Mouse (Mus musculus): ENCODE measurements around the gene Gm13693.
"Not testable (repeated sequence)": the region's sequence is repeated elsewhere in the genome, so short reads cannot be mapped to it uniquely, and the experiment has no call there.

Gm13693 gene

GRCm38 (mm10) chr2:83961203-83961602 is at the start of gene Gm13693:
Gm13693 (plus strand) TSS chr2:83961503.
- DNase-seq, result not testable (repeated sequence)

- no peak for DNase-seq
Measured at GRCm38 (mm10) chr2:83929478-83930088, 31.7 kb upstream of the Gm13693 start.

- no peak for DNase-seq
Measured at GRCm38 (mm10) chr2:83940931-83941361, 20.4 kb upstream of the Gm13693 start, which contains the start of gene Zswim2. Zswim2 (minus strand) TSS chr2:83941228.

- DNase-seq, result no peak
Measured at GRCm38 (mm10) chr2:83941378-83941777, 19.9 kb upstream of the Gm13693 start.

- no peak for DNase-seq
Measured at GRCm38 (mm10) chr2:83941792-83942191, 19.5 kb upstream of the Gm13693 start.

- not testable (repeated sequence) for DNase-seq
Measured at GRCm38 (mm10) chr2:83955393-83955792, 5.9 kb upstream of the Gm13693 start, which contains the start of gene Gm13698. Gm13698 (plus strand) TSS chr2:83955693.

GRCm38 (mm10) chr2:83967013-83967412 is 5.7 kb downstream of the Gm13693 start, which contains the start of gene Gm13695:
Gm13695 (plus strand) TSS chr2:83967313.
- not testable (repeated sequence) for DNase-seq

- DNase-seq, result not testable (repeated sequence)
Measured at GRCm38 (mm10) chr2:83972823-83973222, 11.5 kb downstream of the Gm13693 start, which contains the start of gene Gm13696. Gm13696 (plus strand) TSS chr2:83973123.

- not testable (repeated sequence) for DNase-seq
Measured at GRCm38 (mm10) chr2:83978633-83979032, 17.3 kb downstream of the Gm13693 start, which contains the start of gene Gm13694. Gm13694 (plus strand) TSS chr2:83978933.

- not testable (repeated sequence) for DNase-seq
Measured at GRCm38 (mm10) chr2:83984443-83984842, 23.1 kb downstream of the Gm13693 start, which contains the start of gene Gm13697. Gm13697 (plus strand) TSS chr2:83984743.

- DNase-seq, result not testable (repeated sequence)
Measured at GRCm38 (mm10) chr2:83990253-83990652, 28.9 kb downstream of the Gm13693 start, which contains the start of gene Gm13691. Gm13691 (plus strand) TSS chr2:83990553.

GRCm38 (mm10) chr2:83993639-83994255 is 32.4 kb downstream of the Gm13693 start:
- DNase-seq, result peak; percentile 10 to 52

- DNase-seq, result peak; percentile 5 to 31
Measured at GRCm38 (mm10) chr2:83994526-83994925, 33.2 kb downstream of the Gm13693 start.

- DNase-seq, result no peak
Measured at GRCm38 (mm10) chr2:84008913-84009312, 47.6 kb downstream of the Gm13693 start.

GRCm38 (mm10) chr2:84009818-84010217 is 48.5 kb downstream of the Gm13693 start:
- no peak for DNase-seq
